Mouse (Mus musculus) heart, embryonic 14.5 days (tissue): Measurements from ENCODE around the gene Fgfbp3. TPM values are rescaled to one million over a fixed set of nuclear protein-coding genes. Genes with fewer than 3 reads are reported as not detected.
"Not testable (repeated sequence)": the region's sequence is repeated elsewhere in the genome, so short reads cannot be mapped to it uniquely, and the experiment has no call there.

Experiments
- ATAC-seq: fragments of 200-750 bp; cut with Nextera tagmentation; 2 replicates; pipeline ENCODE4 v1.8.0; 2017; ENCODE audit warnings: low read depth, moderate TSS enrichment; ENCODE audit not compliant: insufficient number of reproducible peaks, insufficient read depth, low FRiP score
- H3K27ac ChIP-seq, 2 experiments: fragments of 200-500 bp in 1 of 2; fragments of 300-500 bp in 1 of 2; sonication (generic) in 1 of 2; replicated peaks in 1 of 2; 2 replicates each; pipeline ENCODE4 v1.5.1; 2012 to 2014; ENCODE audit warnings: low read depth in 2 of 2, low read length in 2 of 2, control low read depth in 1 of 2, mild to moderate bottlenecking in 1 of 2, mixed read lengths in 1 of 2; ENCODE audit not compliant: control insufficient read depth in 1 of 2, insufficient read depth in 1 of 2
- H3K27me3 ChIP-seq: fragments of 300-500 bp; sonication (generic); 2 replicates; pipeline ENCODE4 v1.6.1; 2014; ENCODE audit warnings: mild to moderate bottlenecking, low read length, control low read depth; ENCODE audit not compliant: control insufficient read depth, insufficient read depth
- H3K36me3 ChIP-seq: fragments of 300-500 bp; sonication (generic); 2 replicates; pipeline ENCODE4 v1.6.1; 2014; ENCODE audit warnings: mild to moderate bottlenecking, control low read depth, low read length, mixed read lengths; ENCODE audit not compliant: control insufficient read depth, insufficient read depth
- H3K4me1 ChIP-seq, 2 experiments: fragments of 200-500 bp in 1 of 2; fragments of 300-500 bp in 1 of 2; sonication (generic) in 1 of 2; 2 replicates each; pipeline ENCODE4 v1.6.1; 2012 to 2014; ENCODE audit warnings: low read length in 2 of 2, control low read depth in 1 of 2, mixed read lengths in 1 of 2; ENCODE audit not compliant: control insufficient read depth in 2 of 2, insufficient read depth in 2 of 2
- H3K4me2 ChIP-seq: fragments of 300-500 bp; sonication (generic); 2 replicates; pipeline ENCODE4 v1.6.1; 2014; ENCODE audit warnings: mild to moderate bottlenecking, low read length
- H3K4me3 ChIP-seq, 2 experiments: fragments of 200-500 bp in 1 of 2; fragments of 300-500 bp in 1 of 2; sonication (generic) in 1 of 2; 2 replicates each; pipeline ENCODE4 v1.5.1; 2012 to 2014; ENCODE audit warnings: low read length in 2 of 2, mild to moderate bottlenecking in 2 of 2, control low read depth in 1 of 2, low read depth in 1 of 2, moderate library complexity in 1 of 2; ENCODE audit not compliant: control insufficient read depth in 1 of 2, insufficient read depth in 1 of 2
- H3K9ac ChIP-seq: fragments of 300-500 bp; sonication (generic); 2 replicates; pipeline ENCODE4 v1.6.1; 2014; ENCODE audit warnings: mild to moderate bottlenecking, low read length
- H3K9me3 ChIP-seq: fragments of 300-500 bp; sonication (generic); 2 replicates; pipeline ENCODE4 v1.6.1; 2016; ENCODE audit warnings: low read length, control low read depth; ENCODE audit not compliant: control insufficient read depth
- WGBS: fragments of 180-500 bp; shearing (Covaris S2); extraction: QIAGEN DNeasy Blood & Tissue Kit; methylation state at CpG from one replicate; pipeline ENCODE4 v1.1.7; 2014; 5-methylcytosine and 5-hydroxymethylcytosine counted together
- polyA plus RNA-seq: library from polyadenylated mRNA; unstranded; fragments of >200 nt; fragmentation: Nextera tagmentation; extraction: Ambion mirVana; gene quantifications from 2 replicates; pipeline ENCODE4 v1.2.1, GENCODE M21; 2014

Gene Fgfbp3
- polyA plus RNA-seq, 1 experiment from 2014 or later, result 3.0 TPM

DNA sequence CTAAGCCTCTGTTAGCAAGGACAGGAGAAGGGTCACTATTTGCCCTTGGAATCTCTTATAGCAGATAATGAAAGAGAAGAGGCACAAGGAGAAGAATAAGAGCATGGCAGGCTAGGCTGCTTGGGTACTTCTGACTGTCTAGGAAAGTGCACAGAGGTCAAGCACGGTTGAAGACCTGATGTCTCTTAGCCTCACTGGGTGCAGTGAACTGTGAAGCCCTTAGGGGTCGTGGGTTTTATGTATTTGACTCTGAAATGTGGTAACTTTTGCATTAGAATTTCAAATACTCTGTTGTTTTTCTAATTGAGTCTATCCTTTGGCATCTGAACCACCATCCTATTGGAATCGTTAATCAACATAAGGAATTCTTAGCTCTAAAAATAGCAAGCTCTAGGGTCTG is 31.7 kb downstream of the Fgfbp3 start:
- peaks cover 99% of the 10 kb centered on the region for H3K36me3 ChIP-seq
- WGBS, result 60% methylated on average over 3 of the region's 3 CpGs
- H3K27me3 ChIP-seq, result no peaks in the 10 kb centered on the region
- no peaks in the 10 kb centered on the region for H3K4me1 ChIP-seq
- no peaks in the 10 kb centered on the region for H3K9me3 ChIP-seq
- H3K4me2 ChIP-seq, result no peak overlapping the region
- no peak overlapping the region for H3K27ac ChIP-seq
- ATAC-seq, result no peak
- no peak overlapping the region for H3K4me3 ChIP-seq
- no peak overlapping the region for H3K9ac ChIP-seq

- Histone ChIP-seq H3K36me3 (peaks cover 99% of the 10 kb centered on the region), H3K27ac (no peak overlapping the region), H3K4me2 (no peak overlapping the region), H3K9ac (no peak overlapping the region), H3K27me3 (no peaks in the 10 kb centered on the region), H3K4me1 (no peaks in the 10 kb centered on the region), H3K4me3 (no peak overlapping the region), H3K9me3 (no peaks in the 10 kb centered on the region)
- ATAC-seq, result no peak
- 91% methylated on average over 2 of the region's 2 CpGs for WGBS
Measured at GRCm38 (mm10) chr19:36886316-36886715, 33.1 kb downstream of the Fgfbp3 start.

DNA sequence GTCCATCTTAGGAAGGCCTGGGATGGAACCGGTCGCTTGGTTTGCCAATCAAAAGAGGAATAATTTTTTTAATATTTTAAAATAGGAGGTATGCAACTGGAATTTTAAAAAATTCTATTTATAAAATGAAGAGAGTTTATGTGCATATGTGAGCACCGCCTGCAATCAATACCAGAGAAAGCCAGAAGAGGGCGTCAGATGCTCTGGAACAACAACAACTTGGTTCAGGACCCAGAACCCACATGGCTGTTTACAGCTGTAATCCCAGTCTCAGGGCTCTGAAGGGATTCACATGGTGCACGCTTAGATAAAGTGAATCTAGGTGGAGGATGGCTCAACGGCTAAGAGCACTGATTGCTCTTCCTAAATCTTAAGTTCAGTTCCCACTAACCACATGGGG is 36.3 kb downstream of the Fgfbp3 start:
- H3K27ac ChIP-seq, result no peak overlapping the region
- H3K4me2 ChIP-seq, result no peak overlapping the region
- peaks cover 2 to 7% of the 10 kb centered on the region in 2 experiments; a peak in 3 of 4 replicates for H3K4me1 ChIP-seq
- WGBS, result 82% methylated on average over 6 of the region's 6 CpGs
- peaks cover 99% of the 10 kb centered on the region for H3K36me3 ChIP-seq
- H3K4me3 ChIP-seq, result no peak overlapping the region
- H3K27me3 ChIP-seq, result no peaks in the 10 kb centered on the region
- H3K9ac ChIP-seq, result no peak overlapping the region
- ATAC-seq, result no peak
- no peaks in the 10 kb centered on the region for H3K9me3 ChIP-seq

DNA sequence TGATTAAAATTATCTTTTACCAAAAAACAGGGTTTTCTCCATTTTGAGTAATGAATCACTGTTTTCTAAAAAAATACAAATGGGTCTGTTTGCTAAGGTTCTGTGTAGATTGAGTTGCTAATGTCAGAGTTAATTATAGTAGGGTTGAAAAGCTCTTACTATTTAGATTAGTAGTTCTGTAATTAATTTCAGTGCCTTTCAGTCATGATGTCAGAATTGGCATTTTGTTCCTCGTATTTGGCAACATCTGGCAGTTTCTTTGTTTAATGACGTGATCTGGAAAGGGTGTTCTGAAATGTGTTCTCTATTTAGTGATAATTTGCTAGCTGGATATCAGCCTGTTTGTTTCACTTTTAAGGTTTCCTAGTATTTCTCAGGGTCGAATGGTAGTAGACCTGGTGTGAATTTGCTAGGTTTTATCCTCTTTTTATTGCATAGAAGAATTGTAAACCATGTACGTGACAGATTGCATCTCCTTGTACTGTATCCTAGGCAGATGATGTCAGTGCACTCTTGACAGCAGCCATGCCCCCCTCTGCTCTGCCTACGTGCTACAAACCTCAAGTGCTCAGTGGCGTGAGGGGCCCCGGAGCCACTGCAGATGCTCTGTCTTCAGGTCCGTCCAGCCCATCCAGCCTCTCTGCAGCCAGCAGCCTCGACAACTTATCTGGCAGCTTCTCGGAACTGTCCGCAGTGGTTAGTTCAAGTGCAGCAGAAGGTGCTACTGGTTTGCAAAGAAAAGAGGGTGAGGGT is 40.5 kb downstream of the Fgfbp3 start:
- peak overlapping the region; percentile 60 to 76 for H3K27ac ChIP-seq
- WGBS, result 30% methylated on average over 11 of the region's 11 CpGs
- peak overlapping the region; percentile 10; the same call in 1 of the 2 replicates for H3K9ac ChIP-seq
- peak; percentile 87 for ATAC-seq
- peaks cover 97% of the 10 kb centered on the region for H3K36me3 ChIP-seq
- H3K27me3 ChIP-seq, result no peaks in the 10 kb centered on the region
- H3K4me2 ChIP-seq, result peak overlapping the region; percentile 30
- H3K9me3 ChIP-seq, result no peaks in the 10 kb centered on the region
- H3K4me3 ChIP-seq, result no peak overlapping the region
- peaks cover 2 to 14% of the 10 kb centered on the region in 2 experiments; a peak in 3 of 4 replicates for H3K4me1 ChIP-seq

GRCm38 (mm10) chr19:36877329-36877728 is 42.1 kb downstream of the Fgfbp3 start:
- H3K9me3 ChIP-seq, result no peaks in the 10 kb centered on the region
- no peak for ATAC-seq
- peaks cover 96% of the 10 kb centered on the region for H3K36me3 ChIP-seq
- no peaks in the 10 kb centered on the region for H3K27me3 ChIP-seq
- no peak overlapping the region for H3K9ac ChIP-seq
- H3K4me2 ChIP-seq, result no peak overlapping the region
- peaks cover 2 to 14% of the 10 kb centered on the region in 2 experiments; a peak in 3 of 4 replicates for H3K4me1 ChIP-seq
- H3K27ac ChIP-seq, result 0 out of 4 replicates have a peak overlapping the region, but pooled peaks of 1 of the 2 experiments have one; percentile 9
- H3K4me3 ChIP-seq, result no peak overlapping the region

- 79% methylated on average over 2 of the region's 2 CpGs for WGBS
- Histone ChIP-seq H3K9me3 (no peaks in the 10 kb centered on the region), H3K27ac (no peak overlapping the region), H3K36me3 (peaks cover 96% of the 10 kb centered on the region), H3K9ac (no peak overlapping the region), H3K4me2 (no peak overlapping the region), H3K27me3 (no peaks in the 10 kb centered on the region), H3K4me1 (peaks cover 2 to 14% of the 10 kb centered on the region in 2 experiments; a peak in 3 of 4 replicates), H3K4me3 (no peak overlapping the region)
- no peak for ATAC-seq
Measured at GRCm38 (mm10) chr19:36874651-36875050, 44.8 kb downstream of the Fgfbp3 start.

- WGBS, result 81% methylated on average over 3 of the region's 3 CpGs
- not testable (repeated sequence) for H3K4me1 ChIP-seq
Measured at GRCm38 (mm10) chr19:36868675-36869074, 50.7 kb downstream of the Fgfbp3 start.

More at GRCm38 (mm10) chr19:36868675-36869074, 50.7 kb downstream of the Fgfbp3 start:
- H3K36me3 ChIP-seq, result peaks cover 96% of the 10 kb centered on the region
- ATAC-seq, H3K27me3 ChIP-seq, H3K27ac ChIP-seq, H3K4me2 ChIP-seq, H3K9ac ChIP-seq, H3K9me3 ChIP-seq, H3K4me3 ChIP-seq: not testable (repeated sequence)
